Mouse (Mus musculus) CH12F3 (cell line): ENCODE measurements around the gene Cdh4.

ENCODE experiments used
- in situ Hi-C: fragments of 300-500 bp; cut with MboI; formaldehyde crosslinking; loops from 2 replicates; pipeline ENCODE4 v1.14.3; 2020; ENCODE audit warnings: low sequenced_read_pairs

Gene Cdh4

GRCm38 (mm10) chr2:179537390-179537789, 95.2 kb downstream of the Cdh4 start:
- in situ Hi-C loops, result no loop called here

GRCm38 (mm10) chr2:179537800-179538450, 95.7 kb downstream of the Cdh4 start:
- in situ Hi-C loops, result no loop called here

DNA sequence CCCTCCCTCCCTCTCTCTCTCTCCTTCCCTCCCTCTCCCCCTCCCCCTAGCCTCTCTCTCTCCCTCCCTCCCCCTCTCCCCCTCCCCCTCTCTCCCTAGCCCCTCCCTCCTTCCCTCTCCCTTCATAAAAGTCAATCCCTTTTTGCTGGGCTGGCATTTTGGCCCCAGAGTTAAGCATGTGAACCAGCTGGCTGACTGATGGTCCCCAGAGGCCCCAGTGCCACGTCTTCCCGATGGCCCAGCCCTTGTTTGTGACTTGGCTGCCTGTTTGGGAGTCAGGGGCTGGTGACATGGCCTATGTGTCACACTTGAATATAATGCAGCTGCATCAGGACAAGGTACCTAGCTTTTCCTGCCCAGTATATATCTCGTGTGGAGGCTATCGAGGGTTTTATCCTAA, 96.3 kb downstream of the Cdh4 start:
- in situ Hi-C loops, result no loop called here

- in situ Hi-C loops, result no loop called here
Measured at GRCm38 (mm10) chr2:179539532-179540245, 97.5 kb downstream of the Cdh4 start.

GRCm38 (mm10) chr2:179541096-179541495, 98.9 kb downstream of the Cdh4 start:
- in situ Hi-C loops, result no loop called here

DNA sequence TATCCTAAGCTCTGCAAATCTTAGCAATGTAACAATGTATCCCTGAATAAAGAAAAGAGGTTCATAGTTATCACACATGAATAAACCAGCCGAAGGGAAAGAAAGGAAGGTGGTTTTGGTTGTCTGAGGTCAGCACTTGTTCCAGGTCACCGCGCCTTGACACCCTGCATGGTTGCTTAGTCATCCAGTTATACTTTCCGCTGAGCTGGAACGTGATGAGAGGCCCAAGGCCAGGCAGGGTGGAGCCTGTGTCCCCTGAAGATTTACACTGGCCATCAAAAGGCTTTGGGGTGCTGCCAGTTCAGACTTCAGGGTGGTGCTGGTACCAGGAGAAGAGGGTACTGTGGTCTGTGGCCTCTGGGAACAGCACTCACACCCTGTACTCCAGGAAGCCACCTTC, 105.4 kb downstream of the Cdh4 start:
- in situ Hi-C loops, result no loop called here

GRCm38 (mm10) chr2:179555928-179556327, 113.7 kb downstream of the Cdh4 start:
- in situ Hi-C loops, result no loop called here

- in situ Hi-C loops, result no loop called here
Measured at GRCm38 (mm10) chr2:179562350-179562749, 120.1 kb downstream of the Cdh4 start.

GRCm38 (mm10) chr2:179565611-179566010, 123.4 kb downstream of the Cdh4 start:
- in situ Hi-C loops, result no loop called here

DNA sequence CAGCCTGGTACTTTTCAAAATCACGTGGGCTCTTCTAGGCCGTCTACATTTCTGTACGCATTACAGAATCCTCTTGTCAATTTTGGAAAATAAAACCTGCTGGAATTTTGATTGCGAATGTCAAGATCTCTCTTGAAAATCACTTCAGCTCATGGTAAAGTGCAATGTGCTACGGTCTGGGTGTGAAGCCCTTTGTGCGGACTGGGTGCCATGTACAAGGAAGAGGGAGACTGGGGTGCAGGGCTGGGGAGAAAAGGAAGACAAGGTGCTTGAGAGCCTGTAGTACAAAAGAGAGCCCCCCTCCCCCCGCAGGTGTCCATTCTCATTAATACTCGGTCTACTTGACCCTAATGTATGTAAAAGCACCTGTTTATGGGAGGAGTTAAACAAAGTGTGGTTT, 125.7 kb downstream of the Cdh4 start:
- in situ Hi-C loops, result no loop called here

DNA sequence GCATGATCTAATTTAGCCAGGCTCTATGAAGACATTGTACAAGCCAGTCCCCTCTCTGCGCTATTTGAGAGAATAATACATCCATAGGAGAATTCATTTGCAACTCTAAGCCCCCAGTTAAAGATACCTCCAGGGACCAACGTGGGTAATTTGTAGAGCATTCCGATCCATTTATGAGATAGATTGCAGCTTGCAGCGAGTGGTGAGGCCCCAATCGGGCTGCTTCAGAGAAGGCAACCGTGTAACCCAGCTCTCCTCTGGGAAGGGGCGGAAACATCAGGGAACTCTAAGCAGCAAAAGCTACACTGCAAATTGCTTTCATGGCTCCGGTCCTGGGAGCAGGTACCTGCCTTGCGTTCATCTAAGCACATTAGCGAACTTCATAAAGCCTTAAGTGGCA, 126.9 kb downstream of the Cdh4 start:
- in situ Hi-C loops, result no loop called here

GRCm38 (mm10) chr2:179571175-179571769, 129.0 kb downstream of the Cdh4 start:
- in situ Hi-C loops, result no loop called here

DNA sequence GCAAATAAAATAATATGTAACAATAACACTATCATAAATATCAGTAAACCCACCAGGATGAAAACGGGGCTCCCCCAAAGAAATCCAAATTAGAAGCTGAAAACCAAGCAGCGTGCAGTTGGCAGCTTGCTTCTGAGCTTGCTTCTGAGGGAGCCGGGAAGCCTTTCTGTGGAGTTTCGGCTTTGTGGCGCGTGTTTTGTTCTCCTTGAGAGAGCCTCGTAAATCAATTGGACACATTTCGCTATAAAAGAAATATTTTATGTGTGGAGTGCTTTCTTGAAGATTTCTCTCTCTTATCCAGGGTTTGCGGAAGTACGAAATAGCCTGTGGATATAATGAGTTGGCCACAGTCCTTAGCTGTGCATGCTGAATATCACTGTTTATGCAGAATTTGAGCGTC, 131.1 kb downstream of the Cdh4 start:
- in situ Hi-C loops, result no loop called here

DNA sequence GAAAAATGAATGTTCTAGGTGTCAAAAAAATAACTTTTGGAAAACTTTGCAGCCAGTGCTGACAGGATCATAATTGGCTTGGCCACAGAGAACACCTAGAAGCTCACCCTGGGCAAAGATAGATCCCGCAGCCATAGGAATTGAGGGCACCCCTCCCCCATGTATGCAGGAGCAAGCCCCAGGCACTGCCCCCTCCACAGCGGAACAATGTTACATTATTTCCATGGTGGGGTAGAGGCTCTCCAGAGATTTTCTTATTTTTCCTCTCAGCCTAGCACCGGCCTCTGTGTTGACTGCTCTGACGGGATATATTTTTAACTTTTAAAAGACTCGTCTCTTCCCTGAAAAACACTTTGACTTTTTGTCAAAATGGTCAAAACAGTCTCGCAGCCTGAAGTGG, 131.6 kb downstream of the Cdh4 start:
- in situ Hi-C loops, result no loop called here

- in situ Hi-C loops, result no loop called here
Measured at GRCm38 (mm10) chr2:179575585-179575984, 133.4 kb downstream of the Cdh4 start.

GRCm38 (mm10) chr2:179576221-179576620, 134.0 kb downstream of the Cdh4 start:
- in situ Hi-C loops, result no loop called here

GRCm38 (mm10) chr2:179578329-179578728, 136.1 kb downstream of the Cdh4 start:
- in situ Hi-C loops, result no loop called here

DNA sequence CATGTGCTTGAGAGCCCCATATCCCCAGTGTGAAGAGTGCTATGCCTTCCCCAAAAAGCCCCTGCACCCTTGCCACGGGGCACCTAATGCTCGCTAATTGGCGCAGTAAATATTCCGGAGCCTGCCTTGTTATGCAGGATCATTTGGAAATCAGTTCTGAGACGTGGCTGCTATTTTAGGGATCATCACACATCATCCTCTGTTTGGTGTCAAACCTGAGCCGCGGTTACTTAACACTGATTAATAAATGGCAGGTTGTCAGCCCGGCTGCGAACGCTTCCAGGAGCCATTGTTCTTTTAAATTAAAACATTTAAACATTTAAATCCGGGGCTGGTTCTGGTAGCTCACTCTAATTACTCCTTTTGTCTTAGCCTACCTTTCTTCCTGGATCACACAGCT, 136.6 kb downstream of the Cdh4 start:
- in situ Hi-C loops, result no loop called here

DNA sequence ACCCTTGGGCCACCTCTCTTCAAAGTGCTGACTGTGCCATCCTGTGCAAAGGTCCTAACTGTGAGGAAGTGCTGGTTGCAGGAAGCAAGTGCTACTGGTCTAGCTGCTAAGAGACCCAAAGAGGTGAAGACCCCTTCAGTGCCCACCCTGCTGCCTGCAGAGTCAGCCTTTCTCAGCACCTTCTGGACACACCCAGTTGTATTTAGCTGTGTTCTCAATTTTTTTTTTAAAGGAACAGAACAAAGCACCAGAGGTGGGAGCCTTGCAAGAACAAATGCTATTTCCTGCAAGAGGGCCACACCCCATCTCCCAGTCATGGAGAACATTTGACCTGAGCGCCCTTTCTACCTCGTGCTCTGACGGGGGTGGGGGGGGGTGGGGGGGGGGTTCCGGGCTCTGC, 138.2 kb downstream of the Cdh4 start:
- in situ Hi-C loops, result no loop called here

DNA sequence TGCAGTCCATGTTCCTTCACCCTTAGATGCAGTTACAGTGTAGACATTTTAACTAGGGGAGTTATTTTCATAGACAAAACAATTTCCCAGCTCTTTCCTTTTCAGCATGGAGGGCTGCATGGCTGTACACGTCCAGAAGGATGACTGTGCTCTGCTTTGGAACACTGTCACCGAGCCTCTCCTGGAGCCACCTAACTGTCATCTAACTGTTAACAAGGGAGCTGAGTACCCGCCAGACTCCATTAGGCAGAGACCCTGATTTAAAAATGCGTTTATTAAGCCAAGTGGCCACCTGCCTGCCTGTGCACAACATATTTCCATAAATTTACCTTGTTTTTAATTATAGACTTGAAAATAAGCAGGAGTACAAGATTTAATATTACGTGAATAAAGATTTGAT, 138.8 kb downstream of the Cdh4 start:
- in situ Hi-C loops, result no loop called here

DNA sequence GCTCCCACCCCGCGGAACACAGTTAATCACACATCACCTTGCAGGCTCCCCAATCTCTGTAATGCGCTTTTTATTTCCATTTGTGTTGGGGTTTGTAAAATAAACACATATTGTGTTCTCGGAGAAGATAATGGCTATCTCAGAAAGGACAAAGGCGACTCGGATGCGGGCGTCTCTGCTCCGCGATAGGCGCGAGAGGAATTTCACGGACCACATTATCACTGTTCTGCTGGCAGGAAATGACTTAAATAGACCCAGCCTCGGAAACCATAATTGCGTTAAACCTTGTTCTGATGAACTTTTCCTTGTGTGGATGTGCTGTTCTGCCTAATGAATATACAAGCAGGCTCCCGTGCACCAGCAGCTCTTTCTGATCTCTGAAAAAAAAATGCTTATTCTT, 140.7 kb downstream of the Cdh4 start:
- in situ Hi-C loops, result no loop called here

GRCm38 (mm10) chr2:179584672-179585071, 142.4 kb downstream of the Cdh4 start:
- in situ Hi-C loops, result no loop called here
